Mouse (Mus musculus) stomach, postnatal 0 days (tissue): ENCODE data around the gene Sash3. TPM values are rescaled to one million over a fixed set of nuclear protein-coding genes. Genes with fewer than 3 reads are reported as not detected.

Source experiments
- ATAC-seq: fragments of 200-750 bp; cut with Nextera tagmentation; 2 replicates; pipeline ENCODE4 v1.8.0; 2017; ENCODE audit not compliant: low FRiP score, low TSS enrichment
- DNase-seq: peaks from one replicate; pipeline ENCODE4 v3.0.0-alpha.2; 2016; ENCODE audit warnings: low spot score
- H3K27ac ChIP-seq: fragments of 300-500 bp; sonication (generic); replicated peaks from 2 replicates; pipeline ENCODE4 v1.5.1; 2014; ENCODE audit warnings: mild to moderate bottlenecking, control low read depth
- H3K27me3 ChIP-seq: fragments of 300-500 bp; sonication (generic); 2 replicates; pipeline ENCODE4 v1.6.1; 2014; ENCODE audit warnings: low read length; ENCODE audit not compliant: control insufficient read depth, insufficient read depth
- H3K36me3 ChIP-seq: fragments of 300-500 bp; sonication (generic); 2 replicates; pipeline ENCODE4 v1.6.1; 2014; ENCODE audit warnings: low read length, mixed read lengths; ENCODE audit not compliant: control insufficient read depth, insufficient read depth
- H3K4me1 ChIP-seq: fragments of 300-500 bp; sonication (generic); replicated peaks from 2 replicates; pipeline ENCODE4 v1.6.1; 2014; ENCODE audit warnings: antibody characterized with exemption; ENCODE audit not compliant: control insufficient read depth, insufficient read depth
- H3K4me2 ChIP-seq: fragments of 300-500 bp; sonication (generic); replicated peaks from 2 replicates; pipeline ENCODE4 v1.6.1; 2014; ENCODE audit warnings: low read depth, mild to moderate bottlenecking, control low read depth, moderate library complexity
- H3K4me3 ChIP-seq: fragments of 300-500 bp; sonication (generic); 2 replicates; pipeline ENCODE4 v1.5.1; 2014; ENCODE audit warnings: low read depth, low read length, control low read depth
- H3K9ac ChIP-seq: fragments of 300-500 bp; sonication (generic); 2 replicates; pipeline ENCODE4 v1.6.1; 2014; ENCODE audit warnings: mild to moderate bottlenecking, low read length, control low read depth, mixed read lengths
- H3K9me3 ChIP-seq: fragments of 300-500 bp; sonication (generic); 2 replicates; pipeline ENCODE4 v1.6.1; 2016; ENCODE audit warnings: low read length; ENCODE audit not compliant: control insufficient read depth
- CTCF ChIP-seq: IDR thresholded peaks from 2 replicates; pipeline ENCODE4 v1.5.1; 2016; ENCODE audit warnings: antibody characterized with exemption, low read depth, mild to moderate bottlenecking, moderate library complexity
- EP300 ChIP-seq: optimal IDR thresholded peaks from 2 replicates; pipeline ENCODE3; 2016; ENCODE audit warnings: antibody characterized with exemption
- WGBS: fragments of 180-500 bp; shearing (Covaris S2); extraction: QIAGEN DNeasy Blood & Tissue Kit; methylation state at CpG from one replicate; pipeline ENCODE4 v1.1.7; 2014; 5-methylcytosine and 5-hydroxymethylcytosine counted together
- polyA plus RNA-seq: library from polyadenylated mRNA; unstranded; fragments of >200 nt; fragmentation: Nextera tagmentation; extraction: Ambion mirVana; gene quantifications from 2 replicates; pipeline ENCODE4 v1.2.1, GENCODE M21; 2015

Gene Sash3
- 1.5 and 1.6 TPM in 2 replicates for polyA plus RNA-seq

GRCm38 (mm10) chrX:48146262-48146661, at the start of gene Sash3:
Sash3 (plus strand) TSS chrX:48146436.
- H3K4me3 ChIP-seq: no peak within 1 kb of the TSS
- H3K9me3 ChIP-seq: no peaks in the 10 kb centered on the region
- DNase-seq (no peak), ATAC-seq (no peak)
- no peaks in the 10 kb centered on the region for H3K36me3 ChIP-seq
- no peak within 1 kb of the TSS for H3K27ac ChIP-seq
- no peak within 1 kb of the TSS for H3K9ac ChIP-seq
- H3K4me1 ChIP-seq: no peaks in the 10 kb centered on the region
- no peak within 1 kb of the TSS for H3K4me2 ChIP-seq
- no peaks in the 10 kb centered on the region for H3K27me3 ChIP-seq
- TF ChIP-seq CTCF: no peak
- TF ChIP-seq EP300: no peak
- 93% methylated on average over 3 of the region's 4 CpGs for WGBS

DNA sequence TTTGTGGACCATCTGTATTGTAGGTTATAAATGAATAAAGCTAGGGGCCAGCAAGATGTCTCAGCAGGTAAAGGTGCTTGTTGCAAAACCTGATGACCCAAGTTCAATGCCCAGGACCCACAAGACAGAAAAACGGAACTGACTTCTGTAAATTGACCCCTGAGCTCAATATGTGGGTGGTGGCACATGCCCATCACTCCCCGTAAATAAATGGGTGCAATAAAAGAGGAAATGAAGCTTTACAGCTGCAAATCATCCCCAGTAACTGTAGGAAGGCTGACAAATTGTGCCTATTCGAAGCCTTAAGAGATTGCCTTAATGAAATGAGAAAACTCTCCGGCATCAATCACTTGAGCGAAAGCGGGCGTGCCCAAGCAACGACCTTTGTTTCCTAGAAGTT, 49.7 kb upstream of the Sash3 start:
- DNase-seq (no peak), ATAC-seq (no peak)
- 61% methylated on average over 8 of the region's 8 CpGs for WGBS
- no peaks in the 10 kb centered on the region for H3K36me3 ChIP-seq
- TF ChIP-seq EP300: no peak
- H3K27me3 ChIP-seq: no peaks in the 10 kb centered on the region
- H3K4me2 ChIP-seq: no peak overlapping the region
- H3K9ac ChIP-seq: no peak overlapping the region
- no peak overlapping the region for H3K27ac ChIP-seq
- H3K4me1 ChIP-seq: no peaks in the 10 kb centered on the region
- H3K9me3 ChIP-seq: no peaks in the 10 kb centered on the region
- H3K4me3 ChIP-seq: no peak overlapping the region

GRCm38 (mm10) chrX:48098470-48099129, 47.6 kb upstream of the Sash3 start:
- H3K9ac ChIP-seq: no peak overlapping the region
- 76% methylated on average over 9 of the region's 9 CpGs for WGBS
- no peak for TF ChIP-seq CTCF
- H3K9me3 ChIP-seq: no peaks in the 10 kb centered on the region
- no peaks in the 10 kb centered on the region for H3K27me3 ChIP-seq
- DNase-seq (no peak), ATAC-seq (no peak)
- no peak overlapping the region for H3K27ac ChIP-seq
- H3K4me3 ChIP-seq: no peak overlapping the region
- H3K36me3 ChIP-seq: no peaks in the 10 kb centered on the region
- no peak overlapping the region for H3K4me2 ChIP-seq
- H3K4me1 ChIP-seq: no peaks in the 10 kb centered on the region

DNA sequence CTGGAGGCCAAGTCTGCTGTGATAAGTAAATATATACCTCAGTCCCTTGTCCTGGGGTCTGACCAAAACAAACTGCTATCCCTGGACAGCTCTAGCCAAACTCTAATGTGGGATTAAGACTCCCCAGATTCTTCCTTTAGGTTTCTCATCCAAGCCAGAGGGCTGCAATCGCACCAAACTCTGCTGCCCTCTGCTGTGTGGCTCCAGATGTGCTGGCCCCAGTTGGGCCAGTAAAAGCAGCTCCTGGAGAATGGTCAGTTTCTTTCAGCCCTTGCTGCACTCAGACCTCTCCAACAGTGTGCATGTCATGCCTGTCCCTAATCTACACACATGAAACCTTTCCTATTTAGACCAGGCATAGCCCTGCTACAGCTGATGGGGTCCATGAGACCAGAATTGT, 46.4 kb upstream of the Sash3 start:
- Histone ChIP-seq H3K4me2 (no peak overlapping the region), H3K4me1 (no peaks in the 10 kb centered on the region), H3K9me3 (no peaks in the 10 kb centered on the region), H3K27me3 (no peaks in the 10 kb centered on the region), H3K36me3 (no peaks in the 10 kb centered on the region), H3K27ac (no peak overlapping the region), H3K4me3 (no peak overlapping the region), H3K9ac (no peak overlapping the region)
- DNase-seq (no peak), ATAC-seq (no peak)
- no peak for TF ChIP-seq EP300
- peak; percentile 67 for TF ChIP-seq CTCF
- 17% methylated on average over 1 of the region's 1 CpGs for WGBS

GRCm38 (mm10) chrX:48103256-48103655, 43.0 kb upstream of the Sash3 start:
- no peak overlapping the region for H3K4me2 ChIP-seq
- H3K4me3 ChIP-seq: no peak overlapping the region
- ATAC-seq: no peak
- no peak overlapping the region for H3K27ac ChIP-seq
- H3K4me1 ChIP-seq: no peaks in the 10 kb centered on the region
- no peaks in the 10 kb centered on the region for H3K27me3 ChIP-seq
- DNase-seq: no peak
- H3K36me3 ChIP-seq: no peaks in the 10 kb centered on the region
- H3K9ac ChIP-seq: no peak overlapping the region
- no peaks in the 10 kb centered on the region for H3K9me3 ChIP-seq
- 76% methylated on average over 3 of the region's 3 CpGs for WGBS
- TF ChIP-seq EP300: no peak
- TF ChIP-seq CTCF: no peak

DNA sequence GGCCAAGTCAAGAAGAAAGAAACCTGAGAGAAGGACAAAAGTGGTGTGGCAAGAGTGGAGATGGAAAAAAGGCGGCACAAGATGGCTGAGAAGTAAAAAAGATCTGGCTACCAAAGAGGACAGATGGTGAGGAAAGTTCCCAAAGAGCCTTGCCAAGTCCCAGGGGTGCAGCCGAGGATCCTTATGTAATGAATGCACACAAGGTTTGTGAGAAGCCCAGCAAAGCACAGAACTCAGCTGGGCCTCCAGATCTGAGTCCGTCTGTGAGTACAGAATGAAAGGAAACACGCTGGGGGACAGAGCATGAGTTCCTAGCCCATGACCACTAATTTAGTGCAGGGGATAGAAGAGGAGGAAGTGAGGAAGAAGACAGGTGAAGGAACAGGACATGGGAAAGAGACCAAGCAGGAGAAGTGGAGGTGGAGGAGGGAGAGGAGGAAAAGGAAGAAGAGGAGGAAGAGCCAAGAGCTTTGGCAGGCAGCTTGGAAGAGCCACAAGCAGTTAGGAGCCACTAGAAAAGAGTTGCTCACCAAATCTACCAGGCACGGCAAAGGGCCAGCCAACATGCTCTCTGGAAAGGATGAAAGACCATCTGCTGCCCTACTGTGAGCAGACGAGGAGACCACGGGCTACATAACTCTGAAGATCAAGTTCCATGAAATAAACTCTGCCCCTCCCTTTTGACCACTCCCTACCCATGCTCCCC, 41.3 kb upstream of the Sash3 start:
- H3K9me3 ChIP-seq: no peaks in the 10 kb centered on the region
- no peaks in the 10 kb centered on the region for H3K4me1 ChIP-seq
- 76% methylated on average over 7 of the region's 7 CpGs for WGBS
- H3K36me3 ChIP-seq: no peaks in the 10 kb centered on the region
- no peak overlapping the region for H3K4me2 ChIP-seq
- no peak overlapping the region for H3K9ac ChIP-seq
- ATAC-seq (no peak), DNase-seq (no peak)
- no peaks in the 10 kb centered on the region for H3K27me3 ChIP-seq
- H3K4me3 ChIP-seq: no peak overlapping the region
- H3K27ac ChIP-seq: no peak overlapping the region
- TF ChIP-seq EP300 (no peak), CTCF (no peak)
